Mouse (Mus musculus): Measurements from ENCODE around the gene Wwox.

GRCm38 (mm10) chr8:115333972-115334371, 894.5 kb downstream of the Wwox start:
- TF ChIP-seq POLR2A (IDR thresholded peaks at IDR 0.05; ENCODE audit: extremely low read depth, insufficient read depth, low read length) (no peak), CTCF (IDR thresholded peaks at IDR 0.05; ENCODE audit: extremely low read depth, insufficient read depth, low read length) (no peak)
